Mouse (Mus musculus): ENCODE data around the gene Nbdy. TPM values are rescaled to one million over a fixed set of nuclear protein-coding genes. Genes with fewer than 3 reads are reported as not detected.
A peak's percentile ranks its signal among the peaks of the same experiment; 100 is the strongest.

The Nbdy gene
- polyA plus RNA-seq (2014; fragmentation: Nextera tagmentation; extraction: Ambion mirVana): 69.7 and 79.3 TPM in 2 replicates

DNA sequence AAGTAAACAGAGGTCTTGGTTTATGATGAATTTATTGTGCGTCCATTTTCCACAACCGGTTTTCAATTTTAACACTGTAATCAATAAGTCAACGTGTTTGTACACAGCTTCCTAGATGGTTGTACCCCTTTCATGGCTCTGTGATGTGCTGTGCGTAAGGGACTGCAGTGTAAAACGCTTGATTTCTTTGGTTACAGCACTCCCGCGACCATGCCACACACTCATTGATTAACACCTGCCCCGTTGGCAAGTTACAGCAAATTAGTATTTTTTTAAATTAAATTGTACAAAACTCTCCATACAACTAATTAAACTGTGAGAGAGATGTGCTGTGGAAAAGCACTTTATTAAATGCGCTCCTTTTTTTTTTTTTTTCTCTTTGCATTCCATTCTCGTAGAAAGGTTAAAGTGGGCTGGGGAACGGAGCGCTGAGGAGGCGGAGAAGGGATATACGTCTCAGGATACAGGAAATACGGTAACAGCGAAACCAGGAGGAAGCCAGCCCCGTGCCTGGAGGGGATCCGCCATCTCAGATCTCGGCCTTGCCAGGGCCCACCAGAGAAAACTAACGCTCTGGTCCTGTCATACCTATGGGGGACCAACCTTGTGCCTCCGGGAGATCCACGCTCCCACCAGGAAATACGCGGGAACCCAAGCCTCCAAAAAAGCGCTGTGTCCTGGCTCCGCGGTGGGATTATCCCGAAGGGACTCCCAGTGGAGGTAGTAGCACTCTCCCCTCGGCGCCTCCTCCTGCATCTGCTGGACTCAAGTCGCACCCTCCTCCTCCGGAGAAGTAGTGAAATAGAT, at the start of gene Nbdy:
TSS of gene Nbdy (plus strand) at position 481 of the 807 bp plus-strand sequence.
- ATAC-seq (replicated peaks; ENCODE audit: low FRiP score) (peak; percentile 88), DNase-seq (ENCODE audit: low spot score) (peak; percentile 81)
- peak within 1 kb of the TSS; percentile 62; the same call in 1 of the 2 replicates for H3K27ac ChIP-seq (ENCODE audit: low read depth, low read length)
- H3K27me3 ChIP-seq (ENCODE audit: control insufficient read depth, insufficient read depth, low read length): no peaks in the 10 kb centered on the region
- no peaks in the 10 kb centered on the region for H3K36me3 ChIP-seq (ENCODE audit: control insufficient read depth, insufficient read depth, low read length)
- 21% methylated on average over 32 of the region's 32 CpGs for WGBS
- peak within 1 kb of the TSS; percentile 49 for H3K4me3 ChIP-seq (ENCODE audit: low read depth, low read length)
- H3K9ac ChIP-seq (ENCODE audit: low read length): peak within 1 kb of the TSS; percentile 76
- H3K4me2 ChIP-seq (ENCODE audit: low read depth, low read length, severe bottlenecking): peak within 1 kb of the TSS; percentile 47
- no peaks in the 10 kb centered on the region for H3K4me1 ChIP-seq (replicated peaks; ENCODE audit: control insufficient read depth, insufficient read depth, low read length)
- H3K9me3 ChIP-seq (ENCODE audit: control insufficient read depth, low read length): no peaks in the 10 kb centered on the region

DNA sequence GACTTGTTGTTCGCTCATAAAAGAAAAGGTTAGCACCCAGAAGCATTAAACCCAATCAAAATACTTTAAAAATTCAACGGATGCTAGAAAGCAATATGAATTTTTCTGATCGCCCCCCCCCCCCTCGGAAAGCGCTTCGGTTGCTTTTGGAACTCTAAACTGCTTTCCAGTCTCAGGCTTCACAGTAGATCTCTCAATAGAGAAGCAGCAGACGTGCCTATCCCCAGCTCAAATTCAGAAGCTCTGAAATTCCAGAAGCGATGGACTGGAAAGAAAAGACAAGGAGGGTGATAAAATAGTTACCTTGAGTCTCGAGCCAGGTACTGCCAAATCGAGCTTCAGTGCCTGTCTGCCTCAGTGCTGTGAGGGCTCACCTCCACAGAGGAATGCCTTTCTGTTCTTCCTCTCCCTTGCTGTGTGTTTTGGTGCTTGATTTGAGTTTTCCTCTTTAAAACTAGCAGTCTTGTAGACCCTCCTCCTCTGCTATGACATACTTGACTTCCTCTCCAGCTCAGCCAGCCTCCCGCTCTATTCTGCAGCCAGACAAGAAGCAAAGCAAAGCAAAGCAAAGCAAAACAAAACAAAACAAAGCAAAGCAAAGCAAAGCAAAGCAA, 27.5 kb upstream of the Nbdy start, which contains the start of gene Kctd12b:
TSS of gene Kctd12b (minus strand) at position 610 of the 614 bp plus-strand sequence.
- Histone ChIP-seq H3K27ac (ENCODE audit: low read depth, low read length) (no peak within 1 kb of the TSS), H3K4me1 (replicated peaks; ENCODE audit: control insufficient read depth, insufficient read depth, low read length) (no peaks in the 10 kb centered on the region), H3K9me3 (ENCODE audit: control insufficient read depth, low read length) (no peaks in the 10 kb centered on the region), H3K27me3 (ENCODE audit: control insufficient read depth, insufficient read depth, low read length) (no peaks in the 10 kb centered on the region), H3K4me3 (ENCODE audit: low read depth, low read length) (peak within 1 kb of the TSS; percentile 14; the same call in 1 of the 2 replicates), H3K9ac (ENCODE audit: low read length) (peak within 1 kb of the TSS; percentile 16; the same call in 1 of the 2 replicates), H3K36me3 (ENCODE audit: control insufficient read depth, insufficient read depth, low read length) (no peaks in the 10 kb centered on the region), H3K4me2 (ENCODE audit: low read depth, low read length, severe bottlenecking) (peak within 1 kb of the TSS; percentile 22; the same call in 1 of the 2 replicates)
- ATAC-seq (replicated peaks; ENCODE audit: low FRiP score) (no peak), DNase-seq (ENCODE audit: low spot score) (no peak)
- 23% methylated on average over 11 of the region's 11 CpGs for WGBS

DNA sequence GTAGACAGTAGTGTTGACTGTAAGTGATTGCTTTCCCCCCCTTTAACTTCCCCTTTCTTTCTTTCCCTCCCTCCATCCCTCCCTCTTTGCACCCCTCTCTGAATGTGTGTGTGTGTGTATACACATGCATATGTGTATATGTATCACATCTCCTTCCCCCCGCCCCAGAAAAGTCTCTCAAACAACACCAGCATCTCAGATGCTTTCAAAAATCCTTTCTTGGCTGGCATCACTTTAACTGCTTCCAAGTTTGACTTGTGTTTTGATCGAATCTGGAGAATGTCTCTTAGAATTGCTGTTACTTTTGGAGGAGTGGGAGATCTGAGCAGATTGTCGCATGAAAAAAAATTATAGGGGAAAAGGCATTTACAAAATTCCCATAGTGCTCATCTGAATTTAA, 22.9 kb upstream of the Nbdy start:
- WGBS: 82% methylated on average over 3 of the region's 3 CpGs
- no peak for DNase-seq (ENCODE audit: low spot score)

DNA sequence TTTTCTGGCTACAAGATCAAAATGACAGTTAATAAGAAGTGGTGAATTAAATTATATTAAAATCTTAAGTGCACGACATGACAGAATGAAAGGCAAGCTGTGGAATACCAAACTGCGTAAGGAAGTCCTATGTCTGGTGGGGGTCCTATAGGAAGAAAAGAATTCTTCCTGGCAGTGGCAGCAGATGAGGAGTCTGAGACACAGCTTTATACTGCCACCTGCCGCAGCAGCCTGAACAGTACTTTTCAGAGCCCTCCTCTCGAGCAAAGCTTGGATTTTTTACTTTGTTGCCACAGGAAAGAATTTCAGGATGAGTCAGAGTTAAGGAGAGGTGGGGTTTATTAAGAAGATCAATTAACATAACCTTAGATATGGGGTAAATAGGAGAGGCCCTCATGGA, 15.7 kb upstream of the Nbdy start:
- H3K4me1 ChIP-seq (replicated peaks; ENCODE audit: control insufficient read depth, insufficient read depth, low read length): no peaks in the 10 kb centered on the region
- no peak overlapping the region for H3K27ac ChIP-seq (ENCODE audit: low read depth, low read length)
- WGBS: 24% methylated on average over 4 of the region's 4 CpGs
- no peak overlapping the region for H3K9ac ChIP-seq (ENCODE audit: low read length)
- no peaks in the 10 kb centered on the region for H3K36me3 ChIP-seq (ENCODE audit: control insufficient read depth, insufficient read depth, low read length)
- no peaks in the 10 kb centered on the region for H3K9me3 ChIP-seq (ENCODE audit: control insufficient read depth, low read length)
- no peak for ATAC-seq (replicated peaks; ENCODE audit: low FRiP score)
- no peaks in the 10 kb centered on the region for H3K27me3 ChIP-seq (ENCODE audit: control insufficient read depth, insufficient read depth, low read length)
- no peak overlapping the region for H3K4me3 ChIP-seq (ENCODE audit: low read depth, low read length)
- DNase-seq (ENCODE audit: low spot score): no peak
- H3K4me2 ChIP-seq (ENCODE audit: low read depth, low read length, severe bottlenecking): no peak overlapping the region

More for the DNA sequence above, 22.9 kb upstream of the Nbdy start:
- Histone ChIP-seq H3K27ac (ENCODE audit: low read depth, low read length) (no peak overlapping the region), H3K9ac (ENCODE audit: low read length) (no peak overlapping the region), H3K4me3 (ENCODE audit: low read depth, low read length) (no peak overlapping the region), H3K9me3 (ENCODE audit: control insufficient read depth, low read length) (no peaks in the 10 kb centered on the region), H3K36me3 (ENCODE audit: control insufficient read depth, insufficient read depth, low read length) (no peaks in the 10 kb centered on the region), H3K4me1 (replicated peaks; ENCODE audit: control insufficient read depth, insufficient read depth, low read length) (no peaks in the 10 kb centered on the region), H3K4me2 (ENCODE audit: low read depth, low read length, severe bottlenecking) (no peak overlapping the region), H3K27me3 (ENCODE audit: control insufficient read depth, insufficient read depth, low read length) (no peaks in the 10 kb centered on the region)
- no peak for ATAC-seq (replicated peaks; ENCODE audit: low FRiP score)

DNA sequence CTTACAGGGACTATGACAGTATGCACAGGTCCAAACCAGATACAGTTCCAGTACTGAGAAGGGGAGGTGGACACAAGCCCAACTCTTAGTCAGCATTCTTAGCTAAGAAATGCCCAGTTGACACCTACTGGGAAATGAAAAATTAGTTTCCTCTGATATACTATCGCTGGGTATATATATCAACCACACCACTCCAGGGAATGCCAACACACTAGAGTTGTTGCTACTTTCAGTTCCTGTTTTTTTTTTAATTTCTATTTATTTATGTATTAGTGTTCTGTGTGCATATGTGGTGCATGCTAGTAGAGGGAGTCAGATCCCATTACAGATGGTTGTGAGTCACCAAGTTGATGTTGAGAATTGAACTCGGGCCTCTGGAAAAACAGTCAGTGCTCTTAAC, 6.7 kb upstream of the Nbdy start:
- H3K27ac ChIP-seq (ENCODE audit: low read depth, low read length): no peak overlapping the region
- H3K4me1 ChIP-seq (replicated peaks; ENCODE audit: control insufficient read depth, insufficient read depth, low read length): no peaks in the 10 kb centered on the region
- H3K9me3 ChIP-seq (ENCODE audit: control insufficient read depth, low read length): no peaks in the 10 kb centered on the region
- no peak overlapping the region for H3K4me2 ChIP-seq (ENCODE audit: low read depth, low read length, severe bottlenecking)
- no peak overlapping the region for H3K4me3 ChIP-seq (ENCODE audit: low read depth, low read length)
- H3K36me3 ChIP-seq (ENCODE audit: control insufficient read depth, insufficient read depth, low read length): no peaks in the 10 kb centered on the region
- no peaks in the 10 kb centered on the region for H3K27me3 ChIP-seq (ENCODE audit: control insufficient read depth, insufficient read depth, low read length)
- no peak for ATAC-seq (replicated peaks; ENCODE audit: low FRiP score)
- no peak for DNase-seq (ENCODE audit: low spot score)
- no peak overlapping the region for H3K9ac ChIP-seq (ENCODE audit: low read length)
- WGBS: 95% methylated on average over 2 of the region's 2 CpGs

DNA sequence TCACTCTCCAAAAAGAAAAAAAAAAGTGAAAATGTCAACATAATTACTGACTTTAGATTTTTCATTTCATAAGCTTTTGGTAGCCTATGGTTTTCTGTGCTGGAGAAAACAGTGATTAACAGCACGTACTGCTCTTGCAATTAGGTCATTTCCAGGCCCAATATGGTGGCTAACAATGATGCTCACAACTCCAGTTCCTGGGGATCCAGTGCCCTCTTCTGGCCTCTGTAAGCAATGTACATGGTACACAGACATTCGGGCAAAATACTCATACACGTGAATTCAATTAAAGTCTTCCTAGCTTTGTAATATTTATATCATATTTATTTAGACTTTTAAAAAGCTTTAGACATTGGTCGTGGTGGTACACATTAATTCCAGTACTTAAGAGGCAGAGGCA, 3.8 kb upstream of the Nbdy start:
- WGBS: 31% methylated on average over 4 of the region's 4 CpGs
- no peaks in the 10 kb centered on the region for H3K36me3 ChIP-seq (ENCODE audit: control insufficient read depth, insufficient read depth, low read length)
- H3K4me2 ChIP-seq (ENCODE audit: low read depth, low read length, severe bottlenecking): no peak overlapping the region
- H3K4me3 ChIP-seq (ENCODE audit: low read depth, low read length): no peak overlapping the region
- no peak overlapping the region for H3K9ac ChIP-seq (ENCODE audit: low read length)
- H3K9me3 ChIP-seq (ENCODE audit: control insufficient read depth, low read length): no peaks in the 10 kb centered on the region
- no peaks in the 10 kb centered on the region for H3K4me1 ChIP-seq (replicated peaks; ENCODE audit: control insufficient read depth, insufficient read depth, low read length)
- ATAC-seq (replicated peaks; ENCODE audit: low FRiP score) (no peak), DNase-seq (ENCODE audit: low spot score) (peak; percentile 53)
- H3K27me3 ChIP-seq (ENCODE audit: control insufficient read depth, insufficient read depth, low read length): no peaks in the 10 kb centered on the region
- H3K27ac ChIP-seq (ENCODE audit: low read depth, low read length): no peak overlapping the region

DNA sequence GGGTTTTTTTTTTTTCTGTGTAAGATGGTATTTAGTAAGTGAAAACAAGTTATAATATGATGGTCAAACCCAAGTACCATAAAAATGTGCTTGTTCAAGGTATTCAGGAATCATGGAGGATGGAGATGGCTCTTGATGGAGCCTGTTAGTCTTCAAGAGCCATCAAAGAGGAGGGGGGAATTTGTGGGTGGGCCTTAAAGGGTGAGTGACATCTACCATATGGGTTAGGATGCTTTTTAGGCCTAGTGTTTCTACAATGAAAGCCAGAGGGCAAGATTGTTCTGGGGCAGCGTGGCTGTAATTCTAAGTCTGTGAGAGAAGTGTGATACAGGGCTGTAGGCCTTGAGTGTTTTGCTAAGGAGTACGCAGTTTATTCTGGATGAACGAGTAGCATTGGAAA, 1.0 kb downstream of the Nbdy start:
- 35% methylated on average over 3 of the region's 3 CpGs for WGBS
- Histone ChIP-seq H3K9me3 (ENCODE audit: control insufficient read depth, low read length) (no peaks in the 10 kb centered on the region), H3K4me3 (ENCODE audit: low read depth, low read length) (peak overlapping the region; percentile 49), H3K4me2 (ENCODE audit: low read depth, low read length, severe bottlenecking) (peak overlapping the region; percentile 45), H3K4me1 (replicated peaks; ENCODE audit: control insufficient read depth, insufficient read depth, low read length) (no peaks in the 10 kb centered on the region), H3K9ac (ENCODE audit: low read length) (peak overlapping the region; percentile 29; the same call in 1 of the 2 replicates), H3K36me3 (ENCODE audit: control insufficient read depth, insufficient read depth, low read length) (no peaks in the 10 kb centered on the region), H3K27ac (ENCODE audit: low read depth, low read length) (peak overlapping the region; percentile 59; the same call in 1 of the 2 replicates), H3K27me3 (ENCODE audit: control insufficient read depth, insufficient read depth, low read length) (no peaks in the 10 kb centered on the region)
- ATAC-seq (replicated peaks; ENCODE audit: low FRiP score) (peak; percentile 63), DNase-seq (ENCODE audit: low spot score) (no peak)

DNA sequence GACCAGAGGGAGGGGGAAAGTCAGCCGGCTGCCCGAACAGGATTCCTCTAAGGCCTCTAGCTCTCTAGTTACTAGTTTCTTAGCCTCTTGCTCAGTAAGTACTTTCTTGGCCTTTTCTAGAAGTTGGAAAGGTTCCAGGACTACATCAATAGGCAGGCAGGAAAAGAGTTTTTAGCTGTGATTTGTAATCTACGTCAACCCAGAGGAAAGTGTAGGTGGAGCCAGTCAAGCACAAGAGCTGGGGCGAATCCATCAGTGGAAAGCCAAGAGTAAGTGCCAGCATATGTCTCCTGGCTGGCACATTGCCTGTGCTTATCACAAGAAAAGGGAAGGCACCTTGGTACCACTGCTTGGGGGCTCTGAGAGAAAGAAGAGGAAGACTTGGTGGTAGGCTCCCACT, 12.3 kb downstream of the Nbdy start:
- Histone ChIP-seq H3K4me3 (ENCODE audit: low read depth, low read length) (no peak overlapping the region), H3K9me3 (ENCODE audit: control insufficient read depth, low read length) (no peaks in the 10 kb centered on the region), H3K36me3 (ENCODE audit: control insufficient read depth, insufficient read depth, low read length) (no peaks in the 10 kb centered on the region), H3K9ac (ENCODE audit: low read length) (no peak overlapping the region), H3K4me2 (ENCODE audit: low read depth, low read length, severe bottlenecking) (no peak overlapping the region), H3K4me1 (replicated peaks; ENCODE audit: control insufficient read depth, insufficient read depth, low read length) (no peaks in the 10 kb centered on the region), H3K27ac (ENCODE audit: low read depth, low read length) (no peak overlapping the region), H3K27me3 (ENCODE audit: control insufficient read depth, insufficient read depth, low read length) (no peaks in the 10 kb centered on the region)
- DNase-seq (ENCODE audit: low spot score): no peak
- WGBS: 92% methylated on average over 4 of the region's 4 CpGs
- no peak for ATAC-seq (replicated peaks; ENCODE audit: low FRiP score)
